Mouse (Mus musculus): ENCODE measurements around the gene Lmo1.
A peak's percentile ranks its signal among the peaks of the same experiment; 100 is the strongest.

Gene Lmo1

DNA sequence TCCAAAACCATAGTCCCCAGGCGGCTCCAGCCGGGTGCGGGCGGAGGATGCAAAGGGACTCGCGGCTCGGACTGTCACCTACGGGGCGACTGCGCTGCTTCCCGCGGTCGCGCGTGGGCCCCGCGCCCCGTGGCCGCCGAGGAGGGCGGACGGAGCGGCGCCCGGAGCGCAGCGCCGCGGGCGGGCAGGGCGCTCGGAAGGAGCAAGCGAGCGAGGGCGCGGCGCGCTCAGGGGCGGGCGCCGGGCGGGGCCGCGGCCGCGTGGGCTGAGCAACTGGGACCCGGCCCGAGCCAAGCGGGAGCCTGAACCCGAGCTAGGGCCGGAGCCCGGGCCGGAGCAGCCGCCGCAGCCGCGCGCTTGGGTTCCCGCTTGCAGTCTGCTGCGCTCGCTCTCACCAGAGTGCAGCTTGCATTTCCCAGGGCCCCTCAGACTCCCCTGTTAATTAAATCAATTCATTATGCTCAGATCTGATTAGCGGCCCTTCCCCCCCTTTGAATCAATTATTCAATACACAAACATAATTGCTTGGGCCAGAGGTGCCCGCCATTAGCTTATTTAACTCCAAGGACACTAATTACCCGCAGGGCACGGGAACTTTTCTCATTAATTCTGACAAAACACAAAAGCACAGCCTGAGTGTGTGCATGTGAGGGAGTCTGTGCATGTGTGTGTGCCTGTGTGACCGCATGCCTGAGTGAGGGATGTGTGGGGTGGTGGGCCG is at the start of gene Lmo1:
Gene Lmo1, minus strand, starts transcription at position 259 of the 721 bp plus-strand sequence.
- no peak for DNase-seq (ENCODE audit: low read depth, low spot score)

- no peak for DNase-seq (ENCODE audit: low read depth, low spot score)
Measured at GRCm38 (mm10) chr7:109221716-109222110, 46.7 kb upstream of the Lmo1 start.

DNA sequence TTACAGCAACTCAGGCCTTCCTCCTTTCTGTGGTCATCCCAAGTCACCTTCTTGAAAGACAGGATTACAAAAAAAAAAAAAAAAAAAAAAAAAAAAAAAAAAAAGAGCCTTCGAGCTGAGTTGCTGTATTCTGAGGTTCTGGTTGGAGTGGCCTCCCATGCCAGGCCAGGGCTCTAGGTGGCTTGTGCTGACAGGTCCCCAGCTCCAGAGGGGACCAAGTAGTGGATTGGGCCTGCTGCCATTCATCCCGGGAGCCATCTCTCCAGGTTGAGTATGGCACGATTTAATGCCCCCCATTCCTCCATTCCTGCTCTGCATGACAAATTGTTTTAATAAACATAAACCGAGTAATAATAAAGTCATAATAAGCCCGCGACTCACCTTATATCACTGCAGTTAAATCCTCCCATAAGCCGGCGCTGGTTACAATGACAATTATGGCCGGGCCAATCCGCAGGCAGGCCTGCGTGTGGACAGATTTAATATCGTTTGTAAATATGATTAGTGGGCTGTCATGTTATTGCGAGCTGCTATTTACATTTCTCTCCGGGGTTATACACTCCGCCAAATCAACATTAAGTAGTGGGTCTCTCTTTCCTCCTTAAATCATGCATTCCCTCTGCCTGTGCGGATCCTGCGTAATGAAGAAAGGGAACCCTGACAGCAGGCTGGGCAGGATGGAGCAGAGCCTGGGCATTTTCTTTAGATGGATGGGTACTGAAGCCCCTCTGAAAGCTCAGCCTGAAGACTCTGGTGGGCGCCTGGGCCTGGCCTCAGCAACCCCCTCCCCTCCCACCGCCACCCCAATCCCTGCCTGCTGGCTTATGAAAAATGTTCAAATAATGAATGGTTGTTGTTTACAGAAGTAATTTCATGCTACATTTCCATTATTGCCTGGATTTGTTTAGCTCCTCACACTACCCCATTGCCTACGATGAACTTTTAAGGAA is 46.0 kb upstream of the Lmo1 start:
- DNase-seq (ENCODE audit: low read depth, low spot score): no peak

GRCm38 (mm10) chr7:109220026-109220425 is 45.0 kb upstream of the Lmo1 start:
- DNase-seq (ENCODE audit: low read depth, low spot score): no peak

GRCm38 (mm10) chr7:109218977-109219271 is 43.9 kb upstream of the Lmo1 start:
- DNase-seq (ENCODE audit: low read depth, low spot score): no peak

GRCm38 (mm10) chr7:109218130-109218976 is 43.3 kb upstream of the Lmo1 start:
- DNase-seq (ENCODE audit: low read depth, low spot score): peak; percentile 42

GRCm38 (mm10) chr7:109209804-109210203 is 34.8 kb upstream of the Lmo1 start:
- no peak for DNase-seq (ENCODE audit: low read depth, low spot score)

- DNase-seq (ENCODE audit: low read depth, low spot score): no peak
Measured at GRCm38 (mm10) chr7:109207811-109208210, 32.8 kb upstream of the Lmo1 start.

GRCm38 (mm10) chr7:109206358-109206757 is 31.4 kb upstream of the Lmo1 start:
- no peak for DNase-seq (ENCODE audit: low read depth, low spot score)

- no peak for DNase-seq (ENCODE audit: low read depth, low spot score)
Measured at GRCm38 (mm10) chr7:109203140-109203539, 28.1 kb upstream of the Lmo1 start.

GRCm38 (mm10) chr7:109200559-109200958 is 25.6 kb upstream of the Lmo1 start:
- DNase-seq (ENCODE audit: low read depth, low spot score): no peak

DNA sequence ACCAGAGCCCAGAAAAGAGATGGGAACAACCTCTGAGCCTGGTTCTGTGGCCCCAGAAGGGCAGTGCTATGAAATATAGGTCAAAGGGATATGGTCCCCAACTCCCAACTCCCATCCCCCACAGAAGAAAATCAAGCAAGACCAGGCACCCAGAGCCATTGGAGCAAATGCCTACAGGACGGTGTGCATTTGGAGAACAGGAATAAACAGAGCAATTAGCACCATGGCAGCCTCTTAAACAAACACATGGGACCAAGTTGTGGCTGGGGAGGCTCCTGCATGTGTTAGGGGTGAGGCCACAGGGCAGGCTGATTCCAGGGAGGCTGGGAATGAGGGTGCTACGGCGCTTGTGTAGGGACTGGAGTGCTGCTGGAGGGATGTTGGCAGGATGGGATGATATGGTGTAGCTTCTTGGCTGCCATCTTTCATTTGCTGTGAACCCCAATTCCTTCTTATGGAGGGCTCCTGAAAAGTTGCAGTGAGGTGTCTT is 22.2 kb upstream of the Lmo1 start:
- no peak for DNase-seq (ENCODE audit: low read depth, low spot score)

- DNase-seq (ENCODE audit: low read depth, low spot score): no peak
Measured at GRCm38 (mm10) chr7:109196399-109197082, 21.5 kb upstream of the Lmo1 start.

GRCm38 (mm10) chr7:109195982-109196381 is 21.0 kb upstream of the Lmo1 start:
- DNase-seq (ENCODE audit: low read depth, low spot score): no peak

DNA sequence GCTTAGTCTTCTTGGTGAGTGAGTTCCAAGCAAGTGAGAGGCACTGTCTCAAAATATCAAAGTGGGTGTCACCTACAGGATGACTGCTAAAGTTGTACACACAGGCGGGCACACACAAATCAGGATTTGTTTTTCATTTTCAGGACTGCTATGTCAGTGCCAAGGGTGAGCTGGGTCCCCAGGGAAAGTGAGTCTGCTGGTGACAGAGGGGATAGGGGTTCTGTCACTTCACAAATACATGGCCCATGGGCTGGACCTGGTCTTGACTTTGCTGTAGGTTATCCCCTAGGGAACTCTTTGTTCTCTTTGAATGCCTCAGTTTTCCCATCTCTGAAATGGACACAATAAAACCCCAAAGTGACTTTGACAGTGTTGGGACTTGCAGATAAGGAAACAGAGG is 19.8 kb upstream of the Lmo1 start:
- DNase-seq (ENCODE audit: low read depth, low spot score): no peak

DNA sequence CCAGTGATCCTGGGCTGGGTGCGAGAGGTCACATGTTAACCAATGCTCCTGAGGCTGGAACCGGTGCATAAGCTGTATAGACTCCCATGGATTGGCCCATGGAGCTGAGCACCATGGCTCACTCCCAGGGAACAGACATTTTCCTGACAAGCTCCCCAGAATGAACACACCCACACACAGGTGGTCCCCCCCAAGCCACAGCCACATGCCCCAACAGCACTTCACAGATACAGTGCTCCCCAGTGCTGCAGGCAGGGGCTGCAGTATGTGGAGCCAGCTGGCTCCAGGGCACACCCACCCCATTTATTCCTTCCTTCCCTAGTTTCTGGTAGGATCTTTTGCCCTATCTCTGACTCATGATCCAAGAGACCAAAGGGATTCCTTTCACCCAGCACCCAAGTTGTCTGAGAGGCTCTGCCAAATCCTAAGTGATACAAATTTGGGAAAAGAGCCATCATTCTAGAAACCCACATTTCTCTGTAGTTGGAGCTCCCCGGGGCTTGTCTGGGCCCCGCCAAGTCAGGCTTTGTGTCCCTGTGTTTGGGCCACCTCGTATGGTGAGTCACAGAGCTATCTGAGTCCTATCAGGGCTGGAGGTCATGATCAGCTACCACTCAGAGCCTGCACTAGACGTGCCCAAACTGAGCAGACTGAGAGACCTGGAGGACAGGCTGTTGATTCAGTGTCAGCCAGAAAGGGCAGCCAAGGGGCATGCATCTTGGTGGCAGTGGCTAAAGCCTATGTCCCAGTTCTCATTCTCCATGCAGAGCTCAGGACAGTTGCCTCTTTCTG is 12.4 kb upstream of the Lmo1 start:
- DNase-seq (ENCODE audit: low read depth, low spot score): no peak

- no peak for DNase-seq (ENCODE audit: low read depth, low spot score)
Measured at GRCm38 (mm10) chr7:109185975-109186374, 11.0 kb upstream of the Lmo1 start.

DNA sequence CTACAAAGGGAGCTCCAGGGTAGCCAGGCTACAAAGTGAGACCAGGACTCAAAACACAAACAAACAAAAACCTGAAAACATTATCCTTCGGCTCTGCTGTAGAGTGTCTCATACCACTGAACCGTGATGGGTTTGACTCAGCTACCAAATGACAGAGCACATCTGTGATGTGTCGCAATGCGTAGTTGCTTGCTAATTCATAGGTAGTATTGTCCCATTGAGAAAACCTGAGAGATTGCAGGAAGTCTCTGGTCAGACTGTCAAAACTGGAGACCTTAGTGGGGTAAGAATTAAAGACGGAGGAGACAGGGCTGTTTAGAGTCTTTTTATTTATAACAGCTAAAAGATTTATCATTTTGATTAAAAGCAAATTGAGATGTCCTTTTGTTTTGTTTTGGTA is 10.6 kb upstream of the Lmo1 start:
- no peak for DNase-seq (ENCODE audit: low read depth, low spot score)

DNA sequence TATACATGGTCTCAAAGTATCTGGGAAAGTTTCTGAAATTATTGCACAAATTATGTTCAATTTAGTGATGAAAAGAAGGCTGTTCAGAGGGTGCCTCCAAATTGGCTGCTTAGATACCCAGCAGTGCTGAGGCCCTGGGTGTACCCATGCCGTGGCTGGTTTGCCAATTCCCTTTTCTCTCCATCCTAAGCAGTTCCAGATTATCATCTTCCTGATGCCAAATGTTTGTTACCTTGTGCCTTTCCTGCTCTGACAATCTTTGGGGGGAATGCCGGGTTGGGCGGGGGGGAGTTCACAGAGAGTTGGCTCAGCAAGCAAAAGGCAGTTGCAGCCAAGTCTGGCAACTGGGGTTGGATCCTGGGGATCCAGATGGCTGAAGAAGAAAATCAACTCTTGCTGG is 1.7 kb upstream of the Lmo1 start:
- no peak for DNase-seq (ENCODE audit: low read depth, low spot score)
